Mouse (Mus musculus) intestine, embryonic 16.5 days (tissue): ENCODE measurements around the gene St7. TPM values are rescaled to one million over a fixed set of nuclear protein-coding genes. Genes with fewer than 3 reads are reported as not detected.
A peak's percentile ranks its signal among the peaks of the same experiment; 100 is the strongest.

Source experiments
- ATAC-seq: fragments of 200-750 bp; cut with Nextera tagmentation; 2 replicates; pipeline ENCODE4 v1.8.0; 2017; ENCODE audit warnings: moderate TSS enrichment, moderate library complexity
- H3K27ac ChIP-seq: fragments of 300-500 bp; sonication (generic); 2 replicates; pipeline ENCODE4 v1.5.1; 2014; ENCODE audit warnings: mild to moderate bottlenecking, low read length
- H3K27me3 ChIP-seq: fragments of 300-500 bp; sonication (generic); replicated peaks from 2 replicates; pipeline ENCODE4 v1.6.1; 2014; ENCODE audit warnings: low read length, control low read depth, mixed read lengths; ENCODE audit not compliant: control insufficient read depth, insufficient read depth
- H3K36me3 ChIP-seq: fragments of 300-500 bp; sonication (generic); 2 replicates; pipeline ENCODE4 v1.6.1; 2014; ENCODE audit warnings: low read length, control low read depth; ENCODE audit not compliant: control insufficient read depth, insufficient read depth
- H3K4me1 ChIP-seq: fragments of 300-500 bp; sonication (generic); 2 replicates; pipeline ENCODE4 v1.6.1; 2014; ENCODE audit warnings: low read length, control low read depth, mixed read lengths; ENCODE audit not compliant: control insufficient read depth, insufficient read depth
- H3K4me2 ChIP-seq: fragments of 300-500 bp; sonication (generic); 2 replicates; pipeline ENCODE4 v1.6.1; 2014; ENCODE audit warnings: low read depth, low read length, control low read depth
- H3K4me3 ChIP-seq: fragments of 300-500 bp; sonication (generic); 2 replicates; pipeline ENCODE4 v1.5.1; 2014; ENCODE audit warnings: mild to moderate bottlenecking, low read length
- H3K9ac ChIP-seq: fragments of 300-500 bp; sonication (generic); 2 replicates; pipeline ENCODE4 v1.6.1; 2014; ENCODE audit warnings: low read depth, low read length
- H3K9me3 ChIP-seq: fragments of 300-500 bp; sonication (generic); 2 replicates; pipeline ENCODE4 v1.6.1; 2016; ENCODE audit warnings: low read length, control low read depth; ENCODE audit not compliant: control insufficient read depth
- WGBS: fragments of 180-500 bp; shearing (Covaris S2); extraction: QIAGEN DNeasy Blood & Tissue Kit; methylation state at CpG from one replicate; pipeline ENCODE4 v1.1.7; 2014; 5-methylcytosine and 5-hydroxymethylcytosine counted together
- polyA plus RNA-seq: library from polyadenylated mRNA; unstranded; fragments of >200 nt; fragmentation: Nextera tagmentation; extraction: Ambion mirVana; gene quantifications from 2 replicates; pipeline ENCODE4 v1.2.1, GENCODE M21; 2015

The St7 gene
- polyA plus RNA-seq = 20.5 and 21.8 TPM in 2 replicates

- Histone ChIP-seq H3K9ac (peak within 1 kb of the TSS; percentile 92), H3K36me3 (no peaks in the 10 kb centered on the region), H3K9me3 (no peaks in the 10 kb centered on the region), H3K4me2 (peak within 1 kb of the TSS; percentile 70), H3K27ac (peak within 1 kb of the TSS; percentile 95), H3K27me3 (no peaks in the 10 kb centered on the region), H3K4me1 (peaks cover 7% of the 10 kb centered on the region; the same call in 1 of the 2 replicates), H3K4me3 (peak within 1 kb of the TSS; percentile 78)
- WGBS = 57% methylated on average over 7 of the region's 7 CpGs
- ATAC-seq = no peak
Measured at GRCm38 (mm10) chr6:17692647-17693046, at the start of gene St7. Gene St7 (plus strand): TSS chr6:17692933.

- no peak overlapping the region for H3K4me3 ChIP-seq
- no peak overlapping the region for H3K27ac ChIP-seq
- no peaks in the 10 kb centered on the region for H3K27me3 ChIP-seq
- H3K4me2 ChIP-seq = no peak overlapping the region
- ATAC-seq = peak; percentile 45; the same call in 1 of the 2 replicates
- H3K9ac ChIP-seq = no peak overlapping the region
- H3K9me3 ChIP-seq = no peaks in the 10 kb centered on the region
- WGBS = 32% methylated on average over 3 of the region's 3 CpGs
- H3K36me3 ChIP-seq = peaks cover 2% of the 10 kb centered on the region; the same call in 1 of the 2 replicates
- H3K4me1 ChIP-seq = peaks cover 22% of the 10 kb centered on the region
Measured at GRCm38 (mm10) chr6:17646107-17646506, 46.6 kb upstream of the St7 start.

GRCm38 (mm10) chr6:17652132-17652531 is 40.6 kb upstream of the St7 start:
- no peaks in the 10 kb centered on the region for H3K9me3 ChIP-seq
- H3K4me2 ChIP-seq = no peak overlapping the region
- no peaks in the 10 kb centered on the region for H3K27me3 ChIP-seq
- H3K27ac ChIP-seq = no peak overlapping the region
- H3K9ac ChIP-seq = no peak overlapping the region
- ATAC-seq = peak; percentile 23; the same call in 1 of the 2 replicates
- H3K4me3 ChIP-seq = no peak overlapping the region
- no peaks in the 10 kb centered on the region for H3K4me1 ChIP-seq
- peaks cover 2% of the 10 kb centered on the region; the same call in 1 of the 2 replicates for H3K36me3 ChIP-seq
- WGBS = 79% methylated on average over 2 of the region's 2 CpGs

- no peaks in the 10 kb centered on the region for H3K9me3 ChIP-seq
- H3K27me3 ChIP-seq = no peaks in the 10 kb centered on the region
- peaks cover 2% of the 10 kb centered on the region; the same call in 1 of the 2 replicates for H3K36me3 ChIP-seq
- H3K4me2 ChIP-seq = no peak overlapping the region
- no peak for ATAC-seq
- H3K9ac ChIP-seq = no peak overlapping the region
- WGBS = 91% methylated on average over 2 of the region's 2 CpGs
- H3K4me1 ChIP-seq = no peaks in the 10 kb centered on the region
- H3K4me3 ChIP-seq = no peak overlapping the region
- no peak overlapping the region for H3K27ac ChIP-seq
Measured at GRCm38 (mm10) chr6:17655080-17655479, 37.7 kb upstream of the St7 start.

GRCm38 (mm10) chr6:17657308-17657707 is 35.4 kb upstream of the St7 start:
- no peaks in the 10 kb centered on the region for H3K27me3 ChIP-seq
- H3K9ac ChIP-seq = no peak overlapping the region
- H3K27ac ChIP-seq = no peak overlapping the region
- ATAC-seq = no peak
- H3K4me1 ChIP-seq = no peaks in the 10 kb centered on the region
- H3K4me2 ChIP-seq = no peak overlapping the region
- no peak overlapping the region for H3K4me3 ChIP-seq
- WGBS = 80% methylated on average over 1 of the region's 1 CpGs
- peaks cover 6% of the 10 kb centered on the region; the same call in 1 of the 2 replicates for H3K36me3 ChIP-seq
- no peaks in the 10 kb centered on the region for H3K9me3 ChIP-seq

GRCm38 (mm10) chr6:17665348-17665747 is 27.4 kb upstream of the St7 start:
- peaks cover 22% of the 10 kb centered on the region for H3K36me3 ChIP-seq

GRCm38 (mm10) chr6:17666024-17666423 is 26.7 kb upstream of the St7 start:
- Histone ChIP-seq H3K27me3 (no peaks in the 10 kb centered on the region), H3K4me2 (no peak overlapping the region), H3K4me1 (no peaks in the 10 kb centered on the region), H3K4me3 (no peak overlapping the region), H3K9ac (no peak overlapping the region), H3K27ac (no peak overlapping the region), H3K36me3 (peaks cover 22% of the 10 kb centered on the region), H3K9me3 (no peaks in the 10 kb centered on the region)
- ATAC-seq = no peak

More at GRCm38 (mm10) chr6:17665348-17665747, 27.4 kb upstream of the St7 start:
- Histone ChIP-seq H3K27me3 (no peaks in the 10 kb centered on the region), H3K4me3 (no peak overlapping the region), H3K4me2 (no peak overlapping the region), H3K4me1 (no peaks in the 10 kb centered on the region), H3K9me3 (no peaks in the 10 kb centered on the region), H3K9ac (no peak overlapping the region), H3K27ac (no peak overlapping the region)
- WGBS = 94% methylated on average over 7 of the region's 7 CpGs
- no peak for ATAC-seq

GRCm38 (mm10) chr6:17667813-17668212 is 24.9 kb upstream of the St7 start:
- ATAC-seq = no peak

GRCm38 (mm10) chr6:17668334-17668733 is 24.4 kb upstream of the St7 start:
- peak; percentile 31; the same call in 1 of the 2 replicates for ATAC-seq
- no peak overlapping the region for H3K9ac ChIP-seq

More at GRCm38 (mm10) chr6:17667813-17668212, 24.9 kb upstream of the St7 start:
- Histone ChIP-seq H3K9me3 (no peaks in the 10 kb centered on the region), H3K9ac (no peak overlapping the region), H3K4me3 (no peak overlapping the region), H3K27me3 (no peaks in the 10 kb centered on the region), H3K4me1 (no peaks in the 10 kb centered on the region), H3K36me3 (peaks cover 15% of the 10 kb centered on the region), H3K4me2 (no peak overlapping the region), H3K27ac (no peak overlapping the region)
- WGBS = 84% methylated on average over 3 of the region's 3 CpGs

GRCm38 (mm10) chr6:17669826-17670225 is 22.9 kb upstream of the St7 start:
- Histone ChIP-seq H3K4me3 (no peak overlapping the region), H3K9me3 (no peaks in the 10 kb centered on the region), H3K27me3 (no peaks in the 10 kb centered on the region), H3K27ac (no peak overlapping the region), H3K9ac (no peak overlapping the region), H3K4me1 (no peaks in the 10 kb centered on the region), H3K36me3 (peaks cover 7% of the 10 kb centered on the region), H3K4me2 (no peak overlapping the region)
- 78% methylated on average over 2 of the region's 2 CpGs for WGBS
- ATAC-seq = no peak

More at GRCm38 (mm10) chr6:17668334-17668733, 24.4 kb upstream of the St7 start:
- no peak overlapping the region for H3K4me3 ChIP-seq
- no peaks in the 10 kb centered on the region for H3K4me1 ChIP-seq
- no peaks in the 10 kb centered on the region for H3K9me3 ChIP-seq
- no peak overlapping the region for H3K27ac ChIP-seq
- H3K36me3 ChIP-seq = peaks cover 10% of the 10 kb centered on the region
- 96% methylated on average over 12 of the region's 12 CpGs for WGBS
- H3K27me3 ChIP-seq = no peaks in the 10 kb centered on the region
- H3K4me2 ChIP-seq = no peak overlapping the region
